Mouse (Mus musculus): ENCODE data around the gene Tnfaip8l2. TPM values are rescaled to one million over a fixed set of nuclear protein-coding genes. Genes with fewer than 3 reads are reported as not detected.

The Tnfaip8l2 gene
- polyA plus RNA-seq, 1 experiment from 2014 or later, result 3.2 TPM

DNA sequence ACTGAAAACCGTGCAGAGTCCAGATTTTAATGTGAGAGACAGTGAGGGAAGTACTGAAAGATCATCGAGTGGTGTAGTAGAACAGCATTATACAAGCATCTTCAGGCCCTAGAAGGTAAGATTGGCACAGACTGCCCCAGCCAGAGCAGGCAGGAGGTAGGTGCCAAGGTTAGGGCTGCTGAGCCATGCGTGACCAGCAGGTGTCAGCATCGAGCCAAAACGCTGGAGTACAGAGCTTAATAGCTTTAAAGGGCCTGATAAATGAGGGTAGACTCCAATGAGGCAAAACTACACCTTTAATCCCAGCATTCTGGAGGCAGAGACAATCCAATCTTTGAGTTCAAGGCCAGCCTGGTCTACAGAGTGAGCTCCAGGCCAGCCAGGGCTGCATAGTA is 454 bp upstream of the Tnfaip8l2 start:
- DNase-seq (ENCODE audit: low spot score) (peak; percentile 93), ATAC-seq (replicated peaks; ENCODE audit: low FRiP score, low TSS enrichment, low read depth) (peak; percentile 65; the same call in 1 of the 2 replicates)
- H3K9ac ChIP-seq (ENCODE audit: low read length), result no peak overlapping the region
- H3K4me1 ChIP-seq (replicated peaks; ENCODE audit: control insufficient read depth, insufficient read depth, low read length), result no peaks in the 10 kb centered on the region
- H3K4me3 ChIP-seq (ENCODE audit: low read depth, low read length), result no peak overlapping the region
- H3K9me3 ChIP-seq (ENCODE audit: control insufficient read depth, low read length), result no peaks in the 10 kb centered on the region
- H3K27me3 ChIP-seq (replicated peaks; ENCODE audit: control insufficient read depth, insufficient read depth, low read length), result no peaks in the 10 kb centered on the region
- no peak overlapping the region for H3K27ac ChIP-seq (ENCODE audit: low read depth)
- no peak overlapping the region for H3K4me2 ChIP-seq (ENCODE audit: low read length)
- H3K36me3 ChIP-seq (ENCODE audit: control insufficient read depth, insufficient read depth, low read length), result peaks cover 22% of the 10 kb centered on the region; the same call in 1 of the 2 replicates
- 7% methylated on average over 5 of the region's 5 CpGs for WGBS

- WGBS, result 96% methylated on average over 9 of the region's 9 CpGs
- H3K9me3 ChIP-seq (ENCODE audit: control insufficient read depth, low read length), result no peaks in the 10 kb centered on the region
- no peak overlapping the region for H3K27ac ChIP-seq (ENCODE audit: low read depth)
- no peak for ATAC-seq (replicated peaks; ENCODE audit: low FRiP score, low TSS enrichment, low read depth)
- H3K27me3 ChIP-seq (replicated peaks; ENCODE audit: control insufficient read depth, insufficient read depth, low read length), result no peaks in the 10 kb centered on the region
- DNase-seq (ENCODE audit: low spot score), result no peak
- peaks cover 22% of the 10 kb centered on the region; the same call in 1 of the 2 replicates for H3K36me3 ChIP-seq (ENCODE audit: control insufficient read depth, insufficient read depth, low read length)
- no peaks in the 10 kb centered on the region for H3K4me1 ChIP-seq (replicated peaks; ENCODE audit: control insufficient read depth, insufficient read depth, low read length)
- H3K4me2 ChIP-seq (ENCODE audit: low read length), result no peak overlapping the region
- H3K9ac ChIP-seq (ENCODE audit: low read length), result no peak overlapping the region
- H3K4me3 ChIP-seq (ENCODE audit: low read depth, low read length), result no peak overlapping the region
Observed at GRCm38 (mm10) chr3:95141474-95141873, 686 bp downstream of the Tnfaip8l2 start.

DNA sequence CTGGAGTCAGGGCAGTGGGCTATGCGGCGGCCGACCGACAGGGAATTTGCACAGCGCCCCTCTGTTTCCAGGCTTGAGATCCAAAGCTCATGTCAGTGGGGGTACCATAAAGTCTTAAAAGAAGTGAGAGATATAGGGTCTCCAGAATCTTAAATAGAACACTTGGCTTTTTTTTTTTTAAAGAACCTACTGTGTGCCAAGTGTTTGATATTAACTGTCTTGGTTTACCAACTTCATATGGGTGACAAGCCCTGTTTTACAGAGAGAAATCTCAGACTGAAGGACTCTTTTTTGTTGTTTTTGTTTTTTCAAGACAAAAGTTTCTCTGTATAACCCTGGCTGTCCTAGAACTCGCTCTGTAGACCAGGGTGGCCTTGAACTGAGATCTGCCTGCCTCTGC is 1.4 kb downstream of the Tnfaip8l2 start:
- ATAC-seq (replicated peaks; ENCODE audit: low FRiP score, low TSS enrichment, low read depth), result no peak
- Histone ChIP-seq H3K9ac (ENCODE audit: low read length) (no peak overlapping the region), H3K4me3 (ENCODE audit: low read depth, low read length) (no peak overlapping the region), H3K27ac (ENCODE audit: low read depth) (no peak overlapping the region), H3K27me3 (replicated peaks; ENCODE audit: control insufficient read depth, insufficient read depth, low read length) (no peaks in the 10 kb centered on the region), H3K9me3 (ENCODE audit: control insufficient read depth, low read length) (no peaks in the 10 kb centered on the region), H3K36me3 (ENCODE audit: control insufficient read depth, insufficient read depth, low read length) (peaks cover 22% of the 10 kb centered on the region; the same call in 1 of the 2 replicates), H3K4me1 (replicated peaks; ENCODE audit: control insufficient read depth, insufficient read depth, low read length) (0 out of 2 replicates have a peak, but pooled peaks cover under 1% of the 10 kb centered on the region), H3K4me2 (ENCODE audit: low read length) (no peak overlapping the region)
- DNase-seq (ENCODE audit: low spot score), result no peak
- 94% methylated on average over 6 of the region's 6 CpGs for WGBS

- ATAC-seq (replicated peaks; ENCODE audit: low FRiP score, low TSS enrichment, low read depth), result no peak
- no peaks in the 10 kb centered on the region for H3K27me3 ChIP-seq (replicated peaks; ENCODE audit: control insufficient read depth, insufficient read depth, low read length)
- no peak overlapping the region for H3K4me2 ChIP-seq (ENCODE audit: low read length)
- no peak for DNase-seq (ENCODE audit: low spot score)
- H3K4me3 ChIP-seq (ENCODE audit: low read depth, low read length), result no peak overlapping the region
- H3K4me1 ChIP-seq (replicated peaks; ENCODE audit: control insufficient read depth, insufficient read depth, low read length), result peaks cover 6% of the 10 kb centered on the region; the same call in 1 of the 2 replicates
- 62% methylated on average over 18 of the region's 18 CpGs for WGBS
- H3K9me3 ChIP-seq (ENCODE audit: control insufficient read depth, low read length), result no peaks in the 10 kb centered on the region
- no peak overlapping the region for H3K27ac ChIP-seq (ENCODE audit: low read depth)
- peaks cover 22% of the 10 kb centered on the region; the same call in 1 of the 2 replicates for H3K36me3 ChIP-seq (ENCODE audit: control insufficient read depth, insufficient read depth, low read length)
- no peak overlapping the region for H3K9ac ChIP-seq (ENCODE audit: low read length)
Observed at GRCm38 (mm10) chr3:95140289-95140595, 1.9 kb downstream of the Tnfaip8l2 start.

- no peak for DNase-seq (ENCODE audit: low spot score)
- Histone ChIP-seq H3K4me2 (ENCODE audit: low read length) (no peak overlapping the region), H3K27me3 (replicated peaks; ENCODE audit: control insufficient read depth, insufficient read depth, low read length) (no peaks in the 10 kb centered on the region), H3K4me1 (replicated peaks; ENCODE audit: control insufficient read depth, insufficient read depth, low read length) (peaks cover 9% of the 10 kb centered on the region; the same call in 1 of the 2 replicates), H3K4me3 (ENCODE audit: low read depth, low read length) (no peak overlapping the region), H3K9ac (ENCODE audit: low read length) (no peak overlapping the region), H3K9me3 (ENCODE audit: control insufficient read depth, low read length) (no peaks in the 10 kb centered on the region), H3K36me3 (ENCODE audit: control insufficient read depth, insufficient read depth, low read length) (peaks cover 22% of the 10 kb centered on the region; the same call in 1 of the 2 replicates), H3K27ac (ENCODE audit: low read depth) (no peak overlapping the region)
- 65% methylated on average over 25 of the region's 25 CpGs for WGBS
- no peak for ATAC-seq (replicated peaks; ENCODE audit: low FRiP score, low TSS enrichment, low read depth)
Observed at GRCm38 (mm10) chr3:95139586-95140288, 2.4 kb downstream of the Tnfaip8l2 start.

GRCm38 (mm10) chr3:95136336-95136735 is 5.8 kb downstream of the Tnfaip8l2 start:
- H3K36me3 ChIP-seq (ENCODE audit: control insufficient read depth, insufficient read depth, low read length), result peaks cover 20% of the 10 kb centered on the region; the same call in 1 of the 2 replicates
- 86% methylated on average over 3 of the region's 3 CpGs for WGBS
- peaks cover 14% of the 10 kb centered on the region for H3K4me1 ChIP-seq (replicated peaks; ENCODE audit: control insufficient read depth, insufficient read depth, low read length)
- no peak overlapping the region for H3K4me3 ChIP-seq (ENCODE audit: low read depth, low read length)
- no peak overlapping the region for H3K27ac ChIP-seq (ENCODE audit: low read depth)
- ATAC-seq (replicated peaks; ENCODE audit: low FRiP score, low TSS enrichment, low read depth) (no peak), DNase-seq (ENCODE audit: low spot score) (no peak)
- no peaks in the 10 kb centered on the region for H3K27me3 ChIP-seq (replicated peaks; ENCODE audit: control insufficient read depth, insufficient read depth, low read length)
- H3K9me3 ChIP-seq (ENCODE audit: control insufficient read depth, low read length), result no peaks in the 10 kb centered on the region
- H3K9ac ChIP-seq (ENCODE audit: low read length), result no peak overlapping the region
- H3K4me2 ChIP-seq (ENCODE audit: low read length), result no peak overlapping the region

DNA sequence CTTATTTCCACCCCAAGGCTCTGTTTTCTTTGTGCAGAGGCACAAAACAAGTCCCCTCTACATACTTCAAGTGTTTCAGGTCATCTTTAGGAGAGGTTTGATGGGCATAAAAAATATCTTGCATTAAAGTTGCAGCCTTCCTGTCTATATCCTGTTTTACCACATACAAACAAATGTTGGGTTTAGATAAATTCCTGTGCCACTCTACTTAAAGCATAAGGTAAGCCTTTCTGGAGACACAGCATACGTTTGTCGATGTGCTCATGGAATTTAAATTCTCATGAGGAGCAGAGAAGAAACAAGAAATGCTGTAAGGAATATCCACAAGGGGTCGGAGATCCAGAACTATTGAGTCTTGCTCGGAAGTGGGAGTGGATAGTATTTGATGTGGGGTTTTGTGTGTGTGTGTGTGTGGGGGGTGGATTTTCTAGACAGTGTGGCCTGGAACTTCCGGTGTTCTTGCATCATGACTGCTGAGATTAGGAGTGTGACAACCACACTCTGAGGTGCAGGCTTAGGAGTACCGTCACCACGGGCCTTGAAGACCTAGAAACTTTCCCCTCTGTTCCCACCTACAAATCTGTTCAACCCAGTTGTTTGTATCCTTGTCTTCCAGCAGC is 6.6 kb downstream of the Tnfaip8l2 start:
- H3K27ac ChIP-seq (ENCODE audit: low read depth), result no peak overlapping the region
- H3K4me2 ChIP-seq (ENCODE audit: low read length), result peak overlapping the region; percentile 56
- no peaks in the 10 kb centered on the region for H3K9me3 ChIP-seq (ENCODE audit: control insufficient read depth, low read length)
- WGBS, result 82% methylated on average over 7 of the region's 7 CpGs
- H3K27me3 ChIP-seq (replicated peaks; ENCODE audit: control insufficient read depth, insufficient read depth, low read length), result no peaks in the 10 kb centered on the region
- peaks cover 14% of the 10 kb centered on the region for H3K4me1 ChIP-seq (replicated peaks; ENCODE audit: control insufficient read depth, insufficient read depth, low read length)
- ATAC-seq (replicated peaks; ENCODE audit: low FRiP score, low TSS enrichment, low read depth) (no peak), DNase-seq (ENCODE audit: low spot score) (no peak)
- peaks cover 16% of the 10 kb centered on the region for H3K36me3 ChIP-seq (ENCODE audit: control insufficient read depth, insufficient read depth, low read length)
- H3K9ac ChIP-seq (ENCODE audit: low read length), result 0 out of 2 replicates have a peak overlapping the region, but pooled peaks have one; percentile 8
- 0 out of 2 replicates have a peak overlapping the region, but pooled peaks have one; percentile 27 for H3K4me3 ChIP-seq (ENCODE audit: low read depth, low read length)

GRCm38 (mm10) chr3:95135023-95135422 is 7.1 kb downstream of the Tnfaip8l2 start:
- 12% methylated on average over 6 of the region's 6 CpGs for WGBS
- Histone ChIP-seq H3K27ac (ENCODE audit: low read depth) (no peak overlapping the region), H3K4me2 (ENCODE audit: low read length) (peak overlapping the region; percentile 56), H3K4me1 (replicated peaks; ENCODE audit: control insufficient read depth, insufficient read depth, low read length) (peaks cover 14% of the 10 kb centered on the region), H3K9ac (ENCODE audit: low read length) (peak overlapping the region; percentile 8; the same call in 1 of the 2 replicates), H3K4me3 (ENCODE audit: low read depth, low read length) (peak overlapping the region; percentile 27), H3K36me3 (ENCODE audit: control insufficient read depth, insufficient read depth, low read length) (peaks cover 11% of the 10 kb centered on the region), H3K9me3 (ENCODE audit: control insufficient read depth, low read length) (no peaks in the 10 kb centered on the region), H3K27me3 (replicated peaks; ENCODE audit: control insufficient read depth, insufficient read depth, low read length) (no peaks in the 10 kb centered on the region)
- ATAC-seq (replicated peaks; ENCODE audit: low FRiP score, low TSS enrichment, low read depth) (no peak), DNase-seq (ENCODE audit: low spot score) (no peak)

Measured in intestine, embryonic 14.5 days (tissue).